Mouse (Mus musculus): ENCODE results near the gene Polg2.
"Not testable (repeated sequence)": the region's sequence is repeated elsewhere in the genome, so short reads cannot be mapped to it uniquely, and the experiment has no call there.

Gene Polg2

DNA sequence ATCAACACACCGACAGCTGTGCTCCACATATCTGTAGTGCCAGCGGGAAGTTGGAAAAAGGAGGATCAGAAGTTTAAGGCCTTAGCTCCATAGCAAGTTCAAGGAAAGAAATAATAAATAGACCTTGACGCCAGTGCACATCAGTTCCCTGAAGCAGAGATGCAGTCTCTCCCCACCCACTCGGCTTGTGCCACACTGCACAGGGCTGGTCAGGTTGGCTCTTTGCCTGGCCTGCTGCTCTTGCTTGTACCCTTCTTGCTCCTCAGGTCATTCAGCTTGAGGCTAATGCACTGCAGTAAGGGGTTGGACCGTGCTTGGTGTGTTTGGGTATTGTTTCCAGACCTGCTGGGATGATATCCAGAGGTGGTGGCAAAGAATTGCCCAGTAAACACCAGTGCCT lies 18.8 kb downstream of the Polg2 start:
- DNase-seq = no peak

DNA sequence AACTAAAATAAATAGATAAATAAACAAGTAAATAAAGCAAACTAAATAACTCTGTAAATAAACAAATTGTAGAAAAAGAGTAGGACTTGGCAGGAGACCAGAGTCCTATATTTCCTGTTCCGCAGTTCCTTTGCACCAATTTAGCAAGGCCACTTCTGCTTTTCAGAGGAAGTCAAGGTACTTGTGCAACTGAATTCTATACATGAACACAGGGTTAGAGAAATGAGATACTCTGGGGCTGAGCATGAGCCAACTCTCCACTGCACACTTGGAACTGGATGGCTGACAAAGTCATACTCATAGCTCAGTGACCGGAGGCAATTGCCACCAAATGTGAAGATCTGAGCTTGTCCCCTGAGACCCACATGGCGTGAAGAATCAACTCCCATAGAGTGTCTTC lies 20.3 kb downstream of the Polg2 start:
- DNase-seq = no peak

GRCm38 (mm10) chr11:106755583-106755982 lies 23.8 kb downstream of the Polg2 start:
- DNase-seq = no peak

DNA sequence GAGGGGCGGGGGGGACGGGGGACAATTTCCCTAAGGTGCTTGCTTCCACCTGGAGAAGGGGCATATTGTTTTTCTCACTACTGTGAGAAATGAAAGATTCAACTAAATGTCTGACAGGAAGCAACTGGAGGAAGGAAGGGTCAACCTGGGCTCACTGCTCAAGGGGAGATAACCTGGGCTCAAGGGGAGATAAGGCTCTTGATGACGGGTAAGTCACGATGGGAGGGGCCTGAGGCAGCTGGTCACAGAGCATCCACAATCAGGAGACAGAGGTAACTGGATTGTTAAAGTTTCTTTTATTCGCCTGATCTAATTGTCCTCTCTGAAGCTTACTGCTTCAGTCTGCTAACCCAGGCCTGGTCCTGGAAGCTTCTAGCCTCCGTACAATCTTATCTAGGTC lies 26.0 kb downstream of the Polg2 start:
- DNase-seq = no peak

GRCm38 (mm10) chr11:106752103-106752502 lies 27.2 kb downstream of the Polg2 start:
- no peak for DNase-seq

GRCm38 (mm10) chr11:106751039-106752018 lies 28.0 kb downstream of the Polg2 start, which contains the start of gene Milr1:
TSS of gene Milr1 (plus strand) at chr11:106751226.
- DNase-seq = no peak

DNA sequence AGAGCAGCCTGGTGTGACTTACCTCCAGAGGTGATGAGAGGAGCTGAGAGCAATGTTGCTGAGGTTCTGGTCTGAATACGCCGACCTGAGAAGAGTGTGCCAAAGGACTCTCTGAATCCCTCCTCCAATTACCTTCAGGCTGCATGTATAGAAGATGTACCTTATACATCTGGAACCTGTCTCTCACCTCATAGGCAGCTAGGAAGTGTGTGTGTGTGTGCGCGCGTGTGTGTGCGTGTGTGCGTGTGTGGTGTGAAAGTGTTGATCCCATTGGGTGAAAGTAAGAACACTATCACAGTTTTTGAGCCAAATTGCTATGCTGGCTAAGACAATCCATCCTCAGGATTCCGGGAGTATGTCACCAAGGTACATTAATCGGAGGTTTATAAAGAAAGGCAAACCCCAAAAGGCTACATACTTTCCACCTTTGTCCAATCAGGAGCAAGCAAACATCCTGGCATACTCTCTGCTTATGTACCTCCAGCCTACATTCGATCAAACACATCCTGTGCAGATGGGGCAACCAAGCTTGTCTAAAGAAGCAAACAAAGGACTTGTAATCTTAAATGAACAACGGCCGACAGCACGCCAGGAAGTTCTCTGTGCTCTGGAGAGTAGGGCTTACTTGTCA lies 29.1 kb downstream of the Polg2 start, which contains the start of gene Pecam1:
Pecam1 (minus strand) TSS at position 508 of the 631 bp plus-strand sequence.
- no peak for DNase-seq

DNA sequence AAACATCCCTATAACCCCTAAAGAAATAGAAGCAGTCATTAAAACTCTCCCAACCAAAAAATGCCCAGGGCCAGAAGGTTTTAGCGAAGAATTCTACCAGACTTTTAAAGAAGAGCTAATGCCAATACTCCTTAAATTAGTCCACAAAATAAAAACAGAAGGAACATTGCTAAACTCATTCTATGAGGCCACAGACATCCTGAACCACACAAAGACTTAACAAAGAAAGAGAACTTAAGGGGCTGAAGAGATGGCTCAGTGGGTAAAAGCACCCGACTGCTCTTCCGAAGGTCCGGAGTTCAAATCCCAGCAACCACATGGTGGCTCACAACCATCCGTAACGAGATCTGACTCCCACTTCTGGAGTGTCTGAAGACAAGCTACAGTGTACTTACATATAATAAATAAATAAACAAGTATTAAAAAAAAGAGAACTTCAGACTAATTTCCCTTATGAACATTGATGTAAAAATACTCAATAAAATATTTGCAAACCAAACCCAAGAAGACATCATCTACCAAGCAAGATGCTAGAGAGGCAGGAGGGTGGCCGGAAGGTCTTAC lies 29.7 kb downstream of the Polg2 start:
- not testable (repeated sequence) for DNase-seq

- no peak for DNase-seq
These were observed 34.4 kb downstream of the Polg2 start for GRCm38 (mm10) chr11:106744949-106745348.

- no peak for DNase-seq
These were observed 36.9 kb downstream of the Polg2 start for GRCm38 (mm10) chr11:106742388-106742841.

GRCm38 (mm10) chr11:106741826-106742225 lies 37.5 kb downstream of the Polg2 start:
- DNase-seq = no peak

GRCm38 (mm10) chr11:106741232-106741631 lies 38.1 kb downstream of the Polg2 start:
- DNase-seq = no peak

- not testable (repeated sequence) for DNase-seq
These were observed 38.6 kb downstream of the Polg2 start for GRCm38 (mm10) chr11:106740724-106741123.

DNA sequence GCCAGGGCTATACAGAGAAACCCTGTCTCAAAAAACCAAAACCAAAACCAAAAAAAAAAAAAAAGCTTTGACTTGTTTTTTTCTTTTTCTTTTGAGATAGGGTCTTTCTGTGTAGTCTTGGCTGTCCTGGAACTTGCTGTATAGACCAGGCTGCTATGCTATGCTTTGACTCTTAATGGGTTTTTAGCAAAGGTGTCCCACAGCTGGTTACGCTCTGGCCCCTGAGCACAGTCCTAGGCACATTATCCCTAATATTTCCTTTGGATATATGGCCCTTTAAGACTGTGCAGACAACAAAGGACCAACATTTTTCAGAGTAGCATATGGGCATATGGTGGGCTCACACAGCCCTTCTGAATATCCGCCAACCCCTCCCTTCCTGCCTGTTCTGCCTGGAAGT lies 40.2 kb downstream of the Polg2 start:
- no peak for DNase-seq

- peak; percentile 36 for DNase-seq
These were observed 42.1 kb downstream of the Polg2 start for GRCm38 (mm10) chr11:106737178-106737621.

DNA sequence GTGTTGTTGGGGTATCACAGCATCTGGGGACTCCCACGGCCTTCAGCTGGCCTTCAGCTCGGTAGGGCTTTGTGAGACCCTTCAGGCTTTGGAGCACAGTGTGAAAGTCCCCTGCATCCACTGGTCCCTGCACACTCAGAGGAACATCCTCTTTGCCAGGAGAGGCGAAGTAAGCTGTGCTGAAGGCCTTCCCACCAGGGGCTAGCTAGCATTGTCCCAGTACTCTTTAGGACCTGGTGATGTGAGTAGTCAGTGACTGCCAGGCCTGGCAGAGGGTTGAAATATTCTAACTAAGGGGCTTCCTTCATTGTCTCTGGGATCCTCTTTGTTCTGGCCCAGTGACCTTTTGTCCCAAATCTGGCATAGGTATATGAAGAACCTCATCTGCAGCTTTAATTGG lies 42.7 kb downstream of the Polg2 start:
- no peak for DNase-seq

GRCm38 (mm10) chr11:106730714-106731113 lies 48.6 kb downstream of the Polg2 start:
- no peak for DNase-seq

GRCm38 (mm10) chr11:106729656-106730055 lies 49.7 kb downstream of the Polg2 start:
- DNase-seq = no peak

DNA sequence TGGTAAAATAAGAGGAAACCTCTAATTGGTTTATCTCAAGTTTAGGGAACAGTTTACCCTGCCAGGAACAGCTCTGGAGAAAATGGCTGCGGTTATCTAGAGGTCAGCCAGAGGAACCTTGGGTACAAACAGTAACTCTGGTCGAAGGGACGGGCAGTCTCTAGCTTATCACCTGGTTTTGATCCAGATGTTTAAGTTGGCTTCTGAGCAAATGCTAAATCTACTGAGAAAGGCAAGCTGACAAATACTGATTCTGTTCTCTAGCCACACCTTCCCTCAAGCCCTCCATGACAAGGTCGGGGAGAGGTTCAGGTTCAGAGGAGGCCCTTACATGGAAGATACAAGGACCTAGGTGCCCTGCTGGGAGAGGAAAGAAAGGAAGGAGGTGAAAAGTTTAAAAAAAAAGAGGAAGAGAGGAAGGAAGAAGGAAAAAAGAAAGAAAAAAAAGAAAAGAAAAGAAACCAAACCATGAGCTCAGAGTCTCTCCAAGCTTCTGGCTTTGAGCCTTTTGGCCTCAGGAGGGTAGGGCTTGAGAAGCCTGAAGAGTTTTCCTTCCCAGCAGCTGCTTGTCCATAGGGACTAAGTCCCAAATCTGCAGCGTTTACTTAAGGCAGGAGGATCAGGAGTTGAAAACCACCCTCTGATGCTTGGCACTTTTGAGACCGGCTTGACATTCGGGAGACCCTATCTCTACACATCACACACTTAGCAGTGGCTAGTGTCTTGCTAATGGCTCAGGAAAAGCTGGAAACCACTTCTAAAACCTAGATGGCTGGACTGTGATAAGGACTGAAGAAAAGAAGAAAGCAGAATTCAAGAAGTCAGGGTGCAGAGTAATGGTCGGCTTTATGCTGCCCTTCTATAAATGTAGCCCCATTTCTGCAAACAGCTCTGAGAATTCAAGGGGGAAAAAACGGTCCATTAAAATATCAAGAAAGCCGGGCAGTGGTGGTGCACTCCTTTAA lies 50.7 kb downstream of the Polg2 start:
- no peak for DNase-seq

- no peak for DNase-seq
These were observed 51.4 kb downstream of the Polg2 start for GRCm38 (mm10) chr11:106727967-106728366.

- not testable (repeated sequence) for DNase-seq
These were observed 54.5 kb downstream of the Polg2 start for GRCm38 (mm10) chr11:106724916-106725235.

DNA sequence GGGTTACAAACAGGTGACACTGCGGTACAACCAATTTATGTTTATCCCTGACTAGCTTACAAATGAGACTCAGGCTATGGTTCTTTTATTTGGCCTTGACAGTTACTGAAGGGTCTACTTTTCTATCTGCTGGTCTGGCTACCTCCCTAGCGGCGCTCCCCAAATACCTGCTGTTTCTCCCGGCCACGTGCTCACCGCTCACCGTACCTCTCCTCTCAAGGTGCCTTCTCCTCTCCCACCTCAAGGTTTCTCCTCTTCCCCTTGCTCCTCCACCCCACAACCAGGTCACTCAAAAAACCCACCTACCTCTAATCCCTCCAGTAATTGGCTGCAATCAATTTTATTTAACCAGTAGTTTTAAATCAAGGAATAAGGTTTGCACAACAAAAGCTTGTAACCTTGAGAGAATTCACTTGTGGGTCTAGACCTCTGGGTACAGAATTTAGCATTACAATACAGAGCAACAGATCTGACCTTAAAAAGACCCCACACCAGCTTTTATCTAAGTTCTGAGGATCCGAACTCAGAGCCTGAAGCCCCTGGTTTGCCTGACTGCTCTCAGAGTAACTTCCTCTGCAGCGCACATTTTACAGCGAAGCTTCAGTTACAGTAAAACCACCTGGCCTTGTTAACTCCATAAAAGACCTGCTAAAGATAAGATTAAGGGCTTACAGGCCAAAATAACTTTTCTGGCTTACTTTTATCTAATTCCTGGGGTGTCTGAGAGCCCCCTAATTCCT lies 55.0 kb downstream of the Polg2 start:
- no peak for DNase-seq

All from kidney, adult 18-20 months (tissue).